In the genomic region with DNA sequence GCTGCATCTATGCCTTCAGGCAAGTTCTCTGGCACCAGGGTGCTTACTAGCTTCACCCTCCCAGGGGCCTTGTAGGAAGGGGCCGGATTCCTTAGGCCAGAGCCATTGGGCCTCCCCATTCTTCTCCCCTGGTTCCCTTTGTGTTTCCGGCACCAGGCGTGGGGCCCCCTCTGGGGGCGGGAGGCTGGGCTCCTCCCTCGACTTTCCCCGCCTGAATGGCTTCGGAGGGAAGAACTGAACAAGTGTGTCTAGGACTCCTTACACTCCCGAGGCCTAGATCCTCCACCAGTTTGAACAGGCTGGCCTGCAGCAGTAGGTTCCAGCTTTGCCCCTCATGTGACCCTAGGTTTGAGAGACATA, we compare ENCODE assay signal across 8 mouse cellular contexts. TPM values are rescaled to one million over a fixed set of nuclear protein-coding genes. Genes with fewer than 3 reads are reported as not detected.
DNase-seq lines count a peak whose midpoint lies in the region; ATAC-seq lines count a peak whose summit lies in the region.

No protein-coding gene starts in this region.

- DNase-seq in gastrocnemius, adult 18-20 months (ENCODE audit: low spot score): peak; percentile 43
- no peak for DNase-seq in gastrocnemius, postnatal 36 days
- peak; percentile 51 to 53 for DNase-seq in adrenal gland, postnatal 36 days
- peak; percentile 76 for DNase-seq in midbrain, embryonic 14.5 days
- DNase-seq in testis, postnatal 14 days (ENCODE audit: low spot score): peak; percentile 51

- peak overlapping the region; percentile 95 for H3K9ac ChIP-seq in limb, embryonic 13.5 days
- peak overlapping the region; percentile 95 for H3K9ac ChIP-seq in midbrain, embryonic 14.5 days (replicated peaks; ENCODE audit: low read length)

- peak overlapping the region; percentile 100 for H3K27ac ChIP-seq in limb, embryonic 13.5 days
- H3K27ac ChIP-seq in midbrain, embryonic 14.5 days (replicated peaks; ENCODE audit: low read depth, low read length): peak overlapping the region; percentile 100

- H3K27me3 ChIP-seq in erythroblast, embryonic 14.5 days (ENCODE audit: control insufficient read depth): peaks cover 19% of the 10 kb centered on the region
- H3K27me3 ChIP-seq in limb, embryonic 13.5 days: no peaks in the 10 kb centered on the region
- H3K27me3 ChIP-seq in midbrain, embryonic 14.5 days (ENCODE audit: control insufficient read depth, insufficient read depth, low read length): no peaks in the 10 kb centered on the region

- H3K4me1 ChIP-seq in erythroblast, embryonic 14.5 days (ENCODE audit: control insufficient read depth): peaks cover 73% of the 10 kb centered on the region
- H3K4me1 ChIP-seq in limb, embryonic 13.5 days: peaks cover 49% of the 10 kb centered on the region
- H3K4me1 ChIP-seq in midbrain, embryonic 14.5 days (ENCODE audit: control insufficient read depth, insufficient read depth, low read length): peaks cover 46% of the 10 kb centered on the region

- H3K9me3 ChIP-seq in erythroblast, embryonic 14.5 days (ENCODE audit: control insufficient read depth, low read length): no peaks in the 10 kb centered on the region
- H3K9me3 ChIP-seq in limb, embryonic 13.5 days: no peaks in the 10 kb centered on the region
- H3K9me3 ChIP-seq in midbrain, embryonic 14.5 days (ENCODE audit: control insufficient read depth, low read length): no peaks in the 10 kb centered on the region

- intact Hi-C loops in gastrocnemius, postnatal 36 days (cut with DNase I): no loop called here

- WGBS in limb, embryonic 13.5 days: 0% methylated on average over 8 of the region's 8 CpGs
- WGBS in midbrain, embryonic 14.5 days: 0% methylated on average over 8 of the region's 8 CpGs

- peak; percentile 22 to 31 for ATAC-seq in hematopoietic stem cell, adult 5-6 weeks (replicated peaks in 1 of 2; ENCODE audit: insufficient read depth in 1 of 2, low FRiP score in 2 of 2, low TSS enrichment in 1 of 2, low read depth in 1 of 2, poor library complexity in 2 of 2, severe bottlenecking in 2 of 2)
- no peak for ATAC-seq in limb, embryonic 13.5 days (ENCODE audit: low FRiP score, low read depth)
- ATAC-seq in midbrain, embryonic 14.5 days (ENCODE audit: low FRiP score, low TSS enrichment): no peak

- H3K4me2 ChIP-seq in limb, embryonic 13.5 days (replicated peaks): peak overlapping the region; percentile 100
- H3K4me2 ChIP-seq in midbrain, embryonic 14.5 days (ENCODE audit: low read length): peak overlapping the region; percentile 100

- peak overlapping the region; percentile 92 for H3K4me3 ChIP-seq in erythroblast, embryonic 14.5 days (replicated peaks)
- peak overlapping the region; percentile 83 for H3K4me3 ChIP-seq in limb, embryonic 13.5 days
- peak overlapping the region; percentile 88 for H3K4me3 ChIP-seq in midbrain, embryonic 14.5 days (replicated peaks; ENCODE audit: low read depth, low read length)

- peaks cover 46% of the 10 kb centered on the region for H3K36me3 ChIP-seq in erythroblast, embryonic 14.5 days (ENCODE audit: control insufficient read depth)
- H3K36me3 ChIP-seq in limb, embryonic 13.5 days: peaks cover 41% of the 10 kb centered on the region
- H3K36me3 ChIP-seq in midbrain, embryonic 14.5 days (ENCODE audit: control insufficient read depth, insufficient read depth, low read length): peaks cover 42% of the 10 kb centered on the region

RNA-seq across cellular contexts. Expression of gene Patz1, which starts 3.4 kb away (rescaled TPM):
- total RNA-seq in gastrocnemius, adult 18-20 months (2021): 10 to 100 TPM; 11.3 to 12.7 TPM
- 10 to 100 TPM in 1 of 2 experiments, 1 to 10 TPM in 1; 8.3 to 19.4 TPM for total RNA-seq in gastrocnemius, postnatal 36 days (2021)
- total RNA-seq in adrenal gland, postnatal 36 days (2021): 10 to 100 TPM; 25.5 to 37.1 TPM
- polyA plus RNA-seq in erythroblast, embryonic 14.5 days (2012): 1.8 and 2.0 TPM in 2 replicates
- 81.0 and 84.7 TPM in 2 replicates for total RNA-seq in hematopoietic stem cell, adult 5-6 weeks (2017)
- polyA plus RNA-seq in limb, embryonic 13.5 days (2015; fragmentation: Nextera tagmentation; extraction: Ambion mirVana): 45.5 and 48.7 TPM in 2 replicates
- polyA plus RNA-seq in midbrain, embryonic 14.5 days (2014; fragmentation: Nextera tagmentation; extraction: Ambion mirVana): 61.9 and 78.7 TPM in 2 replicates

RNA-seq across cellular contexts. Expression of gene Drg1, which starts 25.8 kb away (rescaled TPM):
- total RNA-seq in gastrocnemius, adult 18-20 months (2021): 10 to 100 TPM; 44.5 to 45.0 TPM
- total RNA-seq in gastrocnemius, postnatal 36 days (2021): 10 to 100 TPM; 36.4 to 45.4 TPM
- total RNA-seq in adrenal gland, postnatal 36 days (2021): 100 to 1,000 TPM; 100 to 113 TPM
- polyA plus RNA-seq in erythroblast, embryonic 14.5 days (2012): 3.4 and 5.6 TPM in 2 replicates
- 143 and 247 TPM in 2 replicates for total RNA-seq in hematopoietic stem cell, adult 5-6 weeks (2017)
- polyA plus RNA-seq in limb, embryonic 13.5 days (2015; fragmentation: Nextera tagmentation; extraction: Ambion mirVana): 226 and 231 TPM in 2 replicates
- polyA plus RNA-seq in midbrain, embryonic 14.5 days (2014; fragmentation: Nextera tagmentation; extraction: Ambion mirVana): 214 and 242 TPM in 2 replicates

RNA-seq across cellular contexts. Expression of gene Pik3ip1, which starts 38.2 kb away (rescaled TPM):
- 10 to 100 TPM; 27.2 to 30.8 TPM for total RNA-seq in gastrocnemius, adult 18-20 months (2021)
- total RNA-seq in gastrocnemius, postnatal 36 days (2021): 10 to 100 TPM; 21.2 to 25.0 TPM
- total RNA-seq in adrenal gland, postnatal 36 days (2021): 10 to 100 TPM in 1 of 2 experiments, 1 to 10 TPM in 1; 8.0 to 12.7 TPM
- polyA plus RNA-seq in erythroblast, embryonic 14.5 days (2012): 0.07 TPM in 1 of 2 replicates, not detected in the other
- 89.8 and 116 TPM in 2 replicates for total RNA-seq in hematopoietic stem cell, adult 5-6 weeks (2017)
- 15.7 and 17.2 TPM in 2 replicates for polyA plus RNA-seq in limb, embryonic 13.5 days (2015; fragmentation: Nextera tagmentation; extraction: Ambion mirVana)
- polyA plus RNA-seq in midbrain, embryonic 14.5 days (2014; fragmentation: Nextera tagmentation; extraction: Ambion mirVana): 20.2 and 21.2 TPM in 2 replicates

Comparison
In these comparisons a context has a peak if more than half of its experiments do, and no peak if none do; other contexts are left out.
1. DNase-seq: peak in gastrocnemius, adult 18-20 months (single experiment), adrenal gland, postnatal 36 days (2 of 2), midbrain, embryonic 14.5 days (single experiment) and testis, postnatal 14 days (single experiment); none in gastrocnemius, postnatal 36 days (0 of 2).
2. ATAC-seq: peak in hematopoietic stem cell, adult 5-6 weeks (2 of 2); none in limb, embryonic 13.5 days (single experiment) and midbrain, embryonic 14.5 days (single experiment).
3. Peak in every context shown above with its lines, with median percentiles within 50 percentile points of each other: H3K4me3 ChIP-seq.